Mouse (Mus musculus): ENCODE data around the gene Fgf9. TPM values are rescaled to one million over a fixed set of nuclear protein-coding genes. Genes with fewer than 3 reads are reported as not detected.
A peak's percentile ranks its signal among the peaks of the same experiment; 100 is the strongest.

Gene Fgf9
- polyA plus RNA-seq, 1 experiment = 0.05 TPM

DNA sequence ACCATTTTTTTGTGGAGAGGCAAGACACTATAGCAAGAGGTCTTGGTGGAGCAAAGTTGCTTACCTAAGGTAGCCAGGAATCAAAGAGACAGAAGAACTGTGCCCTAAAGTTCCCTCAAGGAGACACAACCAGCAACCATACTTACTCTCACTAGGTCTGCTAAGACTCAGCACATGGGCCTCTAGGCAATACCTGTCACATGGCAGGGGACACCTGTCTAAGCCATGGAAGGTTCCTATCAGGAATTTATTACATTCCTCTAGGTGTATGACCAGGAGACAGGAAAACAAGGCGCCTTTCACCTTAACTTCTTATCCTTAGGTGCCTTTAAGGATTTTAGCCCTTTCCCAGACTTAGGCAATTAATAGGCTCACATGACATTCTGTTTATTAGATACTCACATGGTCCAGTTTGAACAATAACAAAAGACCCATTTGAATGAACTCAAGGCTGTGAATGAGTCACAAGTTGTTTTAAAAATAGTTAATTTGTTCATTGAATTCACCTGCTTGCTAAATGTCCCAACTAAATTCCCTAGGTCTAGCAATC lies 69.2 kb downstream of the Fgf9 start:
- TF ChIP-seq CTCF (IDR thresholded peaks at IDR 0.05; ENCODE audit: control insufficient read depth, insufficient read depth, insufficient read length) = no peak
- TF ChIP-seq CEBPB (IDR thresholded peaks at IDR 0.05; ENCODE audit: low read depth) = no peak
- TF ChIP-seq MYOG (IDR thresholded peaks at IDR 0.05; ENCODE audit: control insufficient read depth, extremely low read depth, insufficient read length) = no peak
- no peak for TF ChIP-seq FOSL1 (IDR thresholded peaks at IDR 0.05; ENCODE audit: insufficient read depth, low read length, poor library complexity, severe bottlenecking)
- TF ChIP-seq MAX (IDR thresholded peaks at IDR 0.05) = no peak
- TF ChIP-seq USF1 (IDR thresholded peaks at IDR 0.05; ENCODE audit: low read depth) = no peak
- no peak for TF ChIP-seq MYOD1 (IDR thresholded peaks at IDR 0.05; ENCODE audit: control insufficient read depth, insufficient read length, low read depth)
- no peaks in the 10 kb centered on the region for H3K79me3 ChIP-seq (ENCODE audit: low read depth)
- H3K4me3 ChIP-seq (ENCODE audit: insufficient read depth, poor library complexity, severe bottlenecking) = no peak overlapping the region
- H3K27me3 ChIP-seq (ENCODE audit: control insufficient read depth, insufficient read depth, insufficient read length) = no peaks in the 10 kb centered on the region
- H3K79me2 ChIP-seq (ENCODE audit: control insufficient read depth, insufficient read depth) = no peaks in the 10 kb centered on the region
- no peaks in the 10 kb centered on the region for H3K36me3 ChIP-seq (ENCODE audit: control insufficient read depth, insufficient read depth)
- no peak overlapping the region for H3ac ChIP-seq (ENCODE audit: control insufficient read depth, insufficient read length, low read depth)

GRCm38 (mm10) chr14:58149637-58150470 lies 79.5 kb downstream of the Fgf9 start:
- H3K27me3 ChIP-seq (ENCODE audit: control insufficient read depth, insufficient read depth, insufficient read length) = no peaks in the 10 kb centered on the region
- TF ChIP-seq MYOD1 (IDR thresholded peaks at IDR 0.05; ENCODE audit: control insufficient read depth, insufficient read length, low read depth) = no peak
- no peak for TF ChIP-seq FOSL1 (IDR thresholded peaks at IDR 0.05; ENCODE audit: insufficient read depth, low read length, poor library complexity, severe bottlenecking)
- TF ChIP-seq MYOG (IDR thresholded peaks at IDR 0.05; ENCODE audit: control insufficient read depth, extremely low read depth, insufficient read length) = no peak
- no peak for TF ChIP-seq CTCF (IDR thresholded peaks at IDR 0.05; ENCODE audit: control insufficient read depth, insufficient read depth, insufficient read length)
- TF ChIP-seq USF1 (IDR thresholded peaks at IDR 0.05; ENCODE audit: low read depth) = no peak
- no peak for TF ChIP-seq MAX (IDR thresholded peaks at IDR 0.05)
- TF ChIP-seq CEBPB (IDR thresholded peaks at IDR 0.05; ENCODE audit: low read depth) = no peak
- H3K79me3 ChIP-seq (ENCODE audit: low read depth) = no peaks in the 10 kb centered on the region
- H3K4me3 ChIP-seq (ENCODE audit: insufficient read depth, poor library complexity, severe bottlenecking) = no peak overlapping the region
- H3K36me3 ChIP-seq (ENCODE audit: control insufficient read depth, insufficient read depth) = no peaks in the 10 kb centered on the region
- H3ac ChIP-seq (ENCODE audit: control insufficient read depth, insufficient read length, low read depth) = no peak overlapping the region
- no peaks in the 10 kb centered on the region for H3K79me2 ChIP-seq (ENCODE audit: control insufficient read depth, insufficient read depth)

- TF ChIP-seq FOSL1 (IDR thresholded peaks at IDR 0.05; ENCODE audit: insufficient read depth, low read length, poor library complexity, severe bottlenecking) = no peak
- no peak for TF ChIP-seq MAX (IDR thresholded peaks at IDR 0.05)
- TF ChIP-seq CEBPB (IDR thresholded peaks at IDR 0.05; ENCODE audit: low read depth) = no peak
- TF ChIP-seq MYOG (IDR thresholded peaks at IDR 0.05; ENCODE audit: control insufficient read depth, extremely low read depth, insufficient read length) = no peak
- TF ChIP-seq MYOD1 (IDR thresholded peaks at IDR 0.05; ENCODE audit: control insufficient read depth, insufficient read length, low read depth) = no peak
- TF ChIP-seq CTCF (IDR thresholded peaks at IDR 0.05; ENCODE audit: control insufficient read depth, insufficient read depth, insufficient read length) = no peak
- no peak for TF ChIP-seq USF1 (IDR thresholded peaks at IDR 0.05; ENCODE audit: low read depth)
These were observed 80.1 kb downstream of the Fgf9 start for GRCm38 (mm10) chr14:58150471-58150855.

DNA sequence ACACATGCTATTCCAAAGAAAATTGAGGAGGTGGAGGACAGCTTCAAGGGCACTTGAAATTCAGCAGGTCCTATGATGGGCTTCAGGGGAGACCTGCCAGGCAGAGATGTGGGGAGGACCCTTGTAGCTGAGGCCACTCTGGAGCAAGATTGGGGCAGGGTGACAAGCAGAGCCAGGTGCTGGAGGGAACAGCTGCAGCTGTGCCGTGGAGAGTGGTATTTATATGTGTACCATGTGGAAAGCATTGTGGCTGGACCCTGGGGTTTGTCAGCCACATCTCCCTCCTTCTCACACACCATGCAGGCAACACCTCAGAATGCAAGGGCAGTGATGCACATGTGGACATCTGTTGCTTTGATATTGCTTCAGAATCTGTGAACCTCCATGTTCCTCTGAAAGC lies 81.8 kb downstream of the Fgf9 start:
- Histone ChIP-seq H3K79me3 (ENCODE audit: low read depth) (no peaks in the 10 kb centered on the region), H3K36me3 (ENCODE audit: control insufficient read depth, insufficient read depth) (no peaks in the 10 kb centered on the region), H3K27me3 (ENCODE audit: control insufficient read depth, insufficient read depth, insufficient read length) (no peaks in the 10 kb centered on the region), H3K79me2 (ENCODE audit: control insufficient read depth, insufficient read depth) (no peaks in the 10 kb centered on the region), H3K4me3 (ENCODE audit: insufficient read depth, poor library complexity, severe bottlenecking) (no peak overlapping the region), H3ac (ENCODE audit: control insufficient read depth, insufficient read length, low read depth) (no peak overlapping the region)
- peak; percentile 94 for TF ChIP-seq MYOD1 (IDR thresholded peaks at IDR 0.05; ENCODE audit: control insufficient read depth, insufficient read length, low read depth)
- TF ChIP-seq MAX (IDR thresholded peaks at IDR 0.05) = no peak

More at GRCm38 (mm10) chr14:58150471-58150855, 80.1 kb downstream of the Fgf9 start:
- Histone ChIP-seq H3K36me3 (ENCODE audit: control insufficient read depth, insufficient read depth) (no peaks in the 10 kb centered on the region), H3ac (ENCODE audit: control insufficient read depth, insufficient read length, low read depth) (no peak overlapping the region), H3K27me3 (ENCODE audit: control insufficient read depth, insufficient read depth, insufficient read length) (no peaks in the 10 kb centered on the region), H3K4me3 (ENCODE audit: insufficient read depth, poor library complexity, severe bottlenecking) (no peak overlapping the region), H3K79me2 (ENCODE audit: control insufficient read depth, insufficient read depth) (no peaks in the 10 kb centered on the region), H3K79me3 (ENCODE audit: low read depth) (no peaks in the 10 kb centered on the region)

- Histone ChIP-seq H3K27me3 (ENCODE audit: control insufficient read depth, insufficient read depth, insufficient read length) (no peaks in the 10 kb centered on the region), H3K36me3 (ENCODE audit: control insufficient read depth, insufficient read depth) (no peaks in the 10 kb centered on the region), H3ac (ENCODE audit: control insufficient read depth, insufficient read length, low read depth) (no peak overlapping the region), H3K79me2 (ENCODE audit: control insufficient read depth, insufficient read depth) (no peaks in the 10 kb centered on the region), H3K79me3 (ENCODE audit: low read depth) (no peaks in the 10 kb centered on the region), H3K4me3 (ENCODE audit: insufficient read depth, poor library complexity, severe bottlenecking) (no peak overlapping the region)
- TF ChIP-seq MYOG (IDR thresholded peaks at IDR 0.05; ENCODE audit: control insufficient read depth, extremely low read depth, insufficient read length) = no peak
- no peak for TF ChIP-seq CTCF (IDR thresholded peaks at IDR 0.05; ENCODE audit: control insufficient read depth, insufficient read depth, insufficient read length)
- no peak for TF ChIP-seq MYOD1 (IDR thresholded peaks at IDR 0.05; ENCODE audit: control insufficient read depth, insufficient read length, low read depth)
- TF ChIP-seq CEBPB (IDR thresholded peaks at IDR 0.05; ENCODE audit: low read depth) = no peak
- TF ChIP-seq FOSL1 (IDR thresholded peaks at IDR 0.05; ENCODE audit: insufficient read depth, low read length, poor library complexity, severe bottlenecking) = no peak
- TF ChIP-seq MAX (IDR thresholded peaks at IDR 0.05) = no peak
- no peak for TF ChIP-seq USF1 (IDR thresholded peaks at IDR 0.05; ENCODE audit: low read depth)
These were observed 83.4 kb downstream of the Fgf9 start for GRCm38 (mm10) chr14:58153470-58154416.

All from C2C12 (cell line).